Mouse (Mus musculus) intestine, embryonic 15.5 days (tissue): ENCODE data around the gene Tgif1. TPM values are rescaled to one million over a fixed set of nuclear protein-coding genes. Genes with fewer than 3 reads are reported as not detected.
"Not testable (repeated sequence)": the region's sequence is repeated elsewhere in the genome, so short reads cannot be mapped to it uniquely, and the experiment has no call there.

Experiments used
- ATAC-seq: fragments of 200-750 bp; cut with Nextera tagmentation; 2 replicates; pipeline ENCODE4 v1.8.0; 2017; ENCODE audit warnings: moderate TSS enrichment, moderate library complexity
- H3K27ac ChIP-seq: fragments of 300-500 bp; sonication (generic); 2 replicates; pipeline ENCODE4 v1.5.1; 2015; ENCODE audit warnings: mild to moderate bottlenecking, inconsistent platforms
- H3K27me3 ChIP-seq: fragments of 300-500 bp; sonication (generic); replicated peaks from 2 replicates; pipeline ENCODE4 v1.6.1; 2015; ENCODE audit warnings: inconsistent platforms
- H3K36me3 ChIP-seq: fragments of 300-500 bp; sonication (generic); 2 replicates; pipeline ENCODE4 v1.6.1; 2015; ENCODE audit warnings: inconsistent platforms
- H3K4me1 ChIP-seq: fragments of 300-500 bp; sonication (generic); replicated peaks from 2 replicates; pipeline ENCODE4 v1.6.1; 2015; ENCODE audit warnings: inconsistent platforms
- H3K4me2 ChIP-seq: fragments of 300-500 bp; sonication (generic); replicated peaks from 2 replicates; pipeline ENCODE4 v1.6.1; 2015; ENCODE audit warnings: mild to moderate bottlenecking, inconsistent platforms
- H3K4me3 ChIP-seq: fragments of 300-500 bp; sonication (generic); replicated peaks from 2 replicates; pipeline ENCODE4 v1.5.1; 2015; ENCODE audit warnings: inconsistent platforms
- H3K9ac ChIP-seq: fragments of 300-500 bp; sonication (generic); 2 replicates; pipeline ENCODE4 v1.6.1; 2015; ENCODE audit warnings: inconsistent platforms
- H3K9me3 ChIP-seq: fragments of 300-500 bp; sonication (generic); 2 replicates; pipeline ENCODE4 v1.6.1; 2016; ENCODE audit warnings: inconsistent platforms
- WGBS: fragments of 180-500 bp; shearing (Covaris S2); methylation state at CpG from one replicate; pipeline ENCODE4 v1.1.7; 2015; 5-methylcytosine and 5-hydroxymethylcytosine counted together
- polyA plus RNA-seq: library from polyadenylated mRNA; unstranded; fragments of >200 nt; fragmentation: Nextera tagmentation; extraction: Ambion mirVana; gene quantifications from 2 replicates; pipeline ENCODE4 v1.2.1, GENCODE M21; 2015

Tgif1 gene
- polyA plus RNA-seq, 1 experiment from 2014 or later, result 56.5 TPM

- Histone ChIP-seq H3K4me2 (peak overlapping the region; percentile 78), H3K4me3 (peak overlapping the region; percentile 38), H3K9ac (peak overlapping the region; percentile 26; the same call in 1 of the 2 replicates), H3K9me3 (no peaks in the 10 kb centered on the region), H3K27me3 (no peaks in the 10 kb centered on the region), H3K4me1 (0 out of 2 replicates have a peak, but pooled peaks cover 13% of the 10 kb centered on the region), H3K36me3 (no peaks in the 10 kb centered on the region), H3K27ac (peak overlapping the region; percentile 71; the same call in 1 of the 2 replicates)
- 10% methylated on average over 10 of the region's 10 CpGs for WGBS
- ATAC-seq, result peak; percentile 61
Observed at GRCm38 (mm10) chr17:70835071-70835790, 18.1 kb downstream of the Tgif1 start.

- H3K4me1 ChIP-seq, result 0 out of 2 replicates have a peak, but pooled peaks cover 15% of the 10 kb centered on the region
- WGBS, result 2% methylated on average over 29 of the region's 29 CpGs
- H3K9ac ChIP-seq, result peak overlapping the region; percentile 26
- peak overlapping the region; percentile 71; the same call in 1 of the 2 replicates for H3K27ac ChIP-seq
- no peaks in the 10 kb centered on the region for H3K36me3 ChIP-seq
- no peaks in the 10 kb centered on the region for H3K27me3 ChIP-seq
- no peaks in the 10 kb centered on the region for H3K9me3 ChIP-seq
- peak overlapping the region; percentile 38 for H3K4me3 ChIP-seq
- ATAC-seq, result peak; percentile 86
- H3K4me2 ChIP-seq, result peak overlapping the region; percentile 78
Observed at GRCm38 (mm10) chr17:70834430-70834965, 18.8 kb downstream of the Tgif1 start.

- 81% methylated on average over 9 of the region's 9 CpGs for WGBS
- Histone ChIP-seq H3K27me3 (no peaks in the 10 kb centered on the region), H3K4me3 (no peak overlapping the region), H3K4me2 (no peak overlapping the region), H3K27ac (no peak overlapping the region), H3K36me3 (no peaks in the 10 kb centered on the region), H3K4me1 (0 out of 2 replicates have a peak, but pooled peaks cover 15% of the 10 kb centered on the region), H3K9ac (no peak overlapping the region), H3K9me3 (no peaks in the 10 kb centered on the region)
- no peak for ATAC-seq
Observed at GRCm38 (mm10) chr17:70832544-70832943, 20.8 kb downstream of the Tgif1 start.

- 53% methylated on average over 4 of the region's 4 CpGs for WGBS
- H3K4me2 ChIP-seq, result no peak overlapping the region
- 0 out of 2 replicates have a peak, but pooled peaks cover 15% of the 10 kb centered on the region for H3K4me1 ChIP-seq
- no peak overlapping the region for H3K4me3 ChIP-seq
- no peaks in the 10 kb centered on the region for H3K27me3 ChIP-seq
- H3K9me3 ChIP-seq, result no peaks in the 10 kb centered on the region
- H3K36me3 ChIP-seq, result no peaks in the 10 kb centered on the region
- no peak overlapping the region for H3K27ac ChIP-seq
- ATAC-seq, result no peak
- no peak overlapping the region for H3K9ac ChIP-seq
Observed at GRCm38 (mm10) chr17:70831591-70831990, 21.8 kb downstream of the Tgif1 start.

- Histone ChIP-seq H3K4me1 (0 out of 2 replicates have a peak, but pooled peaks cover 12% of the 10 kb centered on the region), H3K27ac (no peak overlapping the region), H3K4me3 (no peak overlapping the region), H3K9me3 (no peaks in the 10 kb centered on the region), H3K4me2 (no peak overlapping the region), H3K9ac (no peak overlapping the region), H3K27me3 (no peaks in the 10 kb centered on the region), H3K36me3 (no peaks in the 10 kb centered on the region)
- WGBS, result 69% methylated on average over 23 of the region's 23 CpGs
- ATAC-seq, result no peak
Observed at GRCm38 (mm10) chr17:70829943-70830715, 23.2 kb downstream of the Tgif1 start.

- ATAC-seq, result no peak
- Histone ChIP-seq H3K9ac (no peak overlapping the region), H3K4me3 (no peak overlapping the region), H3K4me2 (no peak overlapping the region), H3K27me3 (no peaks in the 10 kb centered on the region), H3K9me3 (no peaks in the 10 kb centered on the region), H3K4me1 (0 out of 2 replicates have a peak, but pooled peaks cover 3% of the 10 kb centered on the region), H3K36me3 (no peaks in the 10 kb centered on the region), H3K27ac (no peak overlapping the region)
- WGBS, result 89% methylated on average over 6 of the region's 6 CpGs
Observed at GRCm38 (mm10) chr17:70829217-70829616, 24.1 kb downstream of the Tgif1 start.

GRCm38 (mm10) chr17:70828569-70828968, 24.8 kb downstream of the Tgif1 start:
- no peaks in the 10 kb centered on the region for H3K27me3 ChIP-seq
- H3K27ac ChIP-seq, result no peak overlapping the region
- no peak overlapping the region for H3K4me2 ChIP-seq
- 69% methylated on average over 2 of the region's 2 CpGs for WGBS
- H3K4me3 ChIP-seq, result no peak overlapping the region
- no peak overlapping the region for H3K9ac ChIP-seq
- no peak for ATAC-seq
- H3K4me1 ChIP-seq, result 0 out of 2 replicates have a peak, but pooled peaks cover 3% of the 10 kb centered on the region
- H3K9me3 ChIP-seq, result no peaks in the 10 kb centered on the region
- H3K36me3 ChIP-seq, result no peaks in the 10 kb centered on the region

- H3K27ac ChIP-seq, result no peak overlapping the region
- 92% methylated on average over 4 of the region's 4 CpGs for WGBS
- H3K4me2 ChIP-seq, result no peak overlapping the region
- H3K36me3 ChIP-seq, result no peaks in the 10 kb centered on the region
- no peak overlapping the region for H3K9ac ChIP-seq
- no peak for ATAC-seq
- no peaks in the 10 kb centered on the region for H3K27me3 ChIP-seq
- H3K4me1 ChIP-seq, result 0 out of 2 replicates have a peak, but pooled peaks cover 4% of the 10 kb centered on the region
- H3K4me3 ChIP-seq, result no peak overlapping the region
- no peaks in the 10 kb centered on the region for H3K9me3 ChIP-seq
Observed at GRCm38 (mm10) chr17:70828180-70828528, 25.2 kb downstream of the Tgif1 start.

GRCm38 (mm10) chr17:70827463-70828179, 25.7 kb downstream of the Tgif1 start:
- H3K27ac ChIP-seq, result not testable (repeated sequence)

GRCm38 (mm10) chr17:70826227-70826626, 27.1 kb downstream of the Tgif1 start:
- ATAC-seq, result no peak
- Histone ChIP-seq H3K27me3 (no peaks in the 10 kb centered on the region), H3K9ac (no peak overlapping the region), H3K36me3 (no peaks in the 10 kb centered on the region), H3K4me2 (no peak overlapping the region), H3K9me3 (no peaks in the 10 kb centered on the region), H3K4me3 (no peak overlapping the region), H3K4me1 (0 out of 2 replicates have a peak, but pooled peaks cover 4% of the 10 kb centered on the region), H3K27ac (no peak overlapping the region)
- 86% methylated on average over 12 of the region's 12 CpGs for WGBS

More at GRCm38 (mm10) chr17:70827463-70828179, 25.7 kb downstream of the Tgif1 start:
- H3K4me2 ChIP-seq, H3K9ac ChIP-seq, H3K36me3 ChIP-seq, H3K4me1 ChIP-seq, H3K9me3 ChIP-seq, H3K27me3 ChIP-seq, H3K4me3 ChIP-seq, ATAC-seq: not testable (repeated sequence)
- WGBS, result 67% methylated on average over 11 of the region's 11 CpGs

GRCm38 (mm10) chr17:70823083-70823482, 30.3 kb downstream of the Tgif1 start:
- ATAC-seq, result no peak
- no peaks in the 10 kb centered on the region for H3K36me3 ChIP-seq
- no peak overlapping the region for H3K27ac ChIP-seq
- H3K9ac ChIP-seq, result 0 out of 2 replicates have a peak overlapping the region, but pooled peaks have one; percentile 8
- H3K4me3 ChIP-seq, result peak overlapping the region; percentile 18
- H3K4me1 ChIP-seq, result peaks cover 4% of the 10 kb centered on the region; the same call in 1 of the 2 replicates
- H3K9me3 ChIP-seq, result no peaks in the 10 kb centered on the region
- H3K4me2 ChIP-seq, result peak overlapping the region; percentile 55
- 59% methylated on average over 8 of the region's 8 CpGs for WGBS
- H3K27me3 ChIP-seq, result peaks cover 7% of the 10 kb centered on the region; the same call in 1 of the 2 replicates
